Mouse (Mus musculus) hindbrain, embryonic 14.5 days (tissue): ENCODE data around the gene Bbs9. TPM values are rescaled to one million over a fixed set of nuclear protein-coding genes. Genes with fewer than 3 reads are reported as not detected.
A peak's percentile ranks its signal among the peaks of the same experiment; 100 is the strongest.

Experiments used
- ATAC-seq: fragments of 200-750 bp; cut with Nextera tagmentation; 2 replicates; pipeline ENCODE4 v1.8.0; 2017; ENCODE audit warnings: moderate number of reproducible peaks, mild to moderate bottlenecking, moderate TSS enrichment, moderate library complexity; ENCODE audit not compliant: low FRiP score
- DNase-seq: peaks from one replicate; pipeline ENCODE4 v3.0.0-alpha.2; 2015; ENCODE audit warnings: low spot score
- H3K27ac ChIP-seq: fragments of 300-500 bp; sonication (generic); 2 replicates; pipeline ENCODE4 v1.5.1; 2014; ENCODE audit warnings: mild to moderate bottlenecking, moderate library complexity
- H3K27me3 ChIP-seq: fragments of 300-500 bp; sonication (generic); 2 replicates; pipeline ENCODE4 v1.6.1; 2014; ENCODE audit warnings: mild to moderate bottlenecking, low read length, mixed read lengths; ENCODE audit not compliant: control insufficient read depth, insufficient read depth
- H3K36me3 ChIP-seq: fragments of 300-500 bp; sonication (generic); replicated peaks from 2 replicates; pipeline ENCODE4 v1.6.1; 2014; ENCODE audit not compliant: control insufficient read depth, insufficient read depth
- H3K4me1 ChIP-seq: fragments of 300-500 bp; sonication (generic); replicated peaks from 2 replicates; pipeline ENCODE4 v1.6.1; 2014; ENCODE audit warnings: antibody characterized with exemption, low read length, mixed read lengths; ENCODE audit not compliant: control insufficient read depth, insufficient read depth
- H3K4me2 ChIP-seq: fragments of 300-500 bp; sonication (generic); replicated peaks from 2 replicates; pipeline ENCODE4 v1.6.1; 2014; ENCODE audit warnings: mild to moderate bottlenecking, moderate library complexity
- H3K4me3 ChIP-seq: fragments of 300-500 bp; sonication (generic); replicated peaks from 2 replicates; pipeline ENCODE4 v1.5.1; 2014; ENCODE audit warnings: mild to moderate bottlenecking, low read length
- H3K9ac ChIP-seq: fragments of 300-500 bp; sonication (generic); 2 replicates; pipeline ENCODE4 v1.6.1; 2014
- H3K9me3 ChIP-seq: fragments of 300-500 bp; sonication (generic); 2 replicates; pipeline ENCODE4 v1.6.1; 2016; ENCODE audit warnings: low read length; ENCODE audit not compliant: control insufficient read depth
- WGBS: fragments of 180-500 bp; shearing (Covaris S2); extraction: QIAGEN DNeasy Blood & Tissue Kit; methylation state at CpG from one replicate; pipeline ENCODE4 v1.1.7; 2014; 5-methylcytosine and 5-hydroxymethylcytosine counted together
- polyA plus RNA-seq: library from polyadenylated mRNA; unstranded; fragments of >200 nt; fragmentation: Nextera tagmentation; extraction: Ambion mirVana; gene quantifications from 2 replicates; pipeline ENCODE4 v1.2.1, GENCODE M21; 2014

Bbs9 gene
- polyA plus RNA-seq, 1 experiment from 2014 or later, result 20.0 TPM

DNA sequence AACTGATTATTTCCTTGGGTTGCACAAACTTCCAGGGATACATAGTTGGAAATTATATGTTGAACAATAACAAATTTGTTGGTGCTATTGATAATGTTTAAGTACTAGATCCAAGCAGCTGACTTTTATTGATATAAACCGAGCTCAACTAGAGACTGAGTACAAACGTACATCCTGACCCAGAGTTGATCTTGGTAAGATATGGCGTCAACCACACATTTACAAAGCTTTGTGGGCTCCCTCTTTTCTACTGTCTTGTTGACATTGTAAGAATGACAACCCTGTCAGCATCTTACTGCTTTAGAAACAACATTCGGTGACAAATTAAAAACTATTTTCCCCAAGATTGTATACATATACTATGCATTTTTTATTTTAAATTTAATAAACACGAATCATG, 181.7 kb downstream of the Bbs9 start:
- WGBS, result 92% methylated on average over 5 of the region's 5 CpGs
- ATAC-seq (no peak), DNase-seq (no peak)
- no peaks in the 10 kb centered on the region for H3K36me3 ChIP-seq
- H3K9me3 ChIP-seq, result no peaks in the 10 kb centered on the region
- no peaks in the 10 kb centered on the region for H3K27me3 ChIP-seq
- no peak overlapping the region for H3K9ac ChIP-seq
- no peak overlapping the region for H3K4me2 ChIP-seq
- H3K4me3 ChIP-seq, result no peak overlapping the region
- no peak overlapping the region for H3K27ac ChIP-seq
- no peaks in the 10 kb centered on the region for H3K4me1 ChIP-seq

DNA sequence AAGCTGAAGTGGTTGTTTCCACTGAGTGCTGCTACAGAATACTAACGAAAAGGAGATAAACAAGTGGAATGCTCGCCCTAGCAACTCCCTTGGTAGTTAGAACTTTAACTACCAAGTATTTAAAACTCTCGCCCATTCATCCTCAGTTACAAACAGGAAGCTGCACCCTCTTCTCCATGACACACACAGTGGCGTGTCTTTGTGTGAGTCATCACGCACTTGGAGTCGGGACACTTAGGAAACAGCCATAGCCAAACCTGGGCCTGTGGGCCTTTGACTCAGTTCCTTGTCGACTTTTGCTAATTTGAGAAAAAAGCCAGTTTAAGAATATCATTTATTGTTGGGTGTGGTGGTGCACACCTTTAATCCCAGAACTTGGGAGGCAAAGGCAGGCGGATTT, 189.6 kb downstream of the Bbs9 start:
- no peaks in the 10 kb centered on the region for H3K36me3 ChIP-seq

DNA sequence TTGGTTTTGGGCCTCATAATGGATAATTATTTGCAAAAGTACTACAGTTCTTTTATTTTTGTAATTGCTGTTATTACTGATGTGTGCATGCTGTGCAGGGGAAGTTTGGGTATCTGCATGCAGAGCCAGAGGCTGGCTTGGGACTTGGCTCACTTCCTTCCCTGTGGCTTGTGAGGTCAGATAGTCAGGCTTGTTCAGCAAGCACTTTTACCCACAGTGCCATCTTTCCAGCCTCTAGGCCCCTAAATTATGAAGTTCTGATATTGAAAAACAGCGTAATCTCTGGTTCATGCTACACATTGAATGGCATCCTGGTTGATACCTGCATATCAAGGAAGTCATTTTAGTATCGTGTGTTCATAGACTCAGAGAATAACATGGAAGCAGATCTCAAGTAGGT, 197.4 kb downstream of the Bbs9 start:
- Histone ChIP-seq H3K9ac (no peak overlapping the region), H3K9me3 (no peaks in the 10 kb centered on the region), H3K36me3 (no peaks in the 10 kb centered on the region), H3K27ac (no peak overlapping the region), H3K27me3 (no peaks in the 10 kb centered on the region), H3K4me3 (no peak overlapping the region), H3K4me1 (no peaks in the 10 kb centered on the region), H3K4me2 (no peak overlapping the region)
- 94% methylated on average over 2 of the region's 2 CpGs for WGBS
- no peak for ATAC-seq
- no peak for DNase-seq

More for the DNA sequence above, 189.6 kb downstream of the Bbs9 start:
- Histone ChIP-seq H3K9me3 (no peaks in the 10 kb centered on the region), H3K4me2 (no peak overlapping the region), H3K9ac (no peak overlapping the region), H3K4me3 (no peak overlapping the region), H3K4me1 (no peaks in the 10 kb centered on the region), H3K27me3 (no peaks in the 10 kb centered on the region), H3K27ac (no peak overlapping the region)
- ATAC-seq (no peak), DNase-seq (no peak)
- 92% methylated on average over 8 of the region's 8 CpGs for WGBS

DNA sequence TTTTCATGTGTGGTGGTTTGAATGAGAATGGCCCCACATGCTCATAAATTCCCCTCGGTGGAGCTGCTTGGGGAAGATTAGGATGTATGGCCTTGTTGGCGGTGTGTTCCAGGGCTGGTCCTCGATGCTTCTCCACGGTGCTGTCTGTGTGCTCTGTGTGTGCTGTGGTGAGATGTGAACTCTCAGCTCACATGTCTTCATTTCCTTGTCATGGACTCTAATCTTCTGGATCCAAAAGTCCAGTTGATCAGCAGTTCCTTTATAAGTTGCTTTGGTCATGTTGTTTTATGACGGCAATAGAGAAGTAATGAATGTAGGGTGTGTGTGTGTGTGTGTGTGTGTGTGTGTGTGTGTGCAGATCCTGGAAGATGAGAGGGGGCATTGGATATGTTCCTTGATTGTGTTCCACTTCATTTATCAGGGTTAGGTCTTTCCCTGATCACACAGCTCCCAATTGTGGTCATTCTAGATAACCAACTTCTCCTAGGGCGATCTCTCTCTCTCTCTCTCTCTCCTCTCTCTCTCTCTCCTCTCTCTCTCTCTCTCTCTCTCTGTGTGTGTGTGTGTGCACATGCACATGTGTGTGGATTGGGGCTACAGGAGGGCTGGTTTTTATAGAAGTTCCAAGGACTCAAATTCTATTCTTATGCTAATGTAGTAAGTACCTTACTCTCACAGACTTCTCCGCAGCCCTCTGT, 201.8 kb downstream of the Bbs9 start:
- Histone ChIP-seq H3K9ac (no peak overlapping the region), H3K4me1 (0 out of 2 replicates have a peak, but pooled peaks cover 6% of the 10 kb centered on the region), H3K36me3 (no peaks in the 10 kb centered on the region), H3K27me3 (no peaks in the 10 kb centered on the region), H3K4me3 (no peak overlapping the region), H3K4me2 (no peak overlapping the region), H3K27ac (no peak overlapping the region), H3K9me3 (no peaks in the 10 kb centered on the region)
- ATAC-seq, result no peak
- 92% methylated on average over 7 of the region's 7 CpGs for WGBS
- no peak for DNase-seq

DNA sequence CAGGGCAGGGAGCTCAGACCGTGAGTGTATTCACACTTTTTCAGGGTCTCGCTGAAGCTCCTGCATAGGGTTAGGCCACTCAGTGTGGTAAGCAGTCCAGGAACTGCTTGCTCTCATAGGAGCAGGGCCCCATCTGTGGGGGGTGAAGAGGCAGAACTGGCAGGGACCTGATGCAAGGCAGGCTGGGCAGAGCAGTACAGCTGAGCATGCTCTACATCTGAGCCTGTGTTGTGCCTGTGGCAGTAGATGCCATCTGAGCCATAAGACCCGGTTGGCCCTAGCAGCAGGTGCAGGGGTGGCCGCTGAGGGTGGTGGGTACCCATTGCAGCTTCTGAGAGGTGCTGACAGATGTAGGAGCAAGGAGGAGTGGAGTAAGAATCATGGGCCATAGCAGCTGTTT, 202.5 kb downstream of the Bbs9 start:
- DNase-seq, result no peak
- Histone ChIP-seq H3K4me1 (0 out of 2 replicates have a peak, but pooled peaks cover 6% of the 10 kb centered on the region), H3K9ac (no peak overlapping the region), H3K36me3 (no peaks in the 10 kb centered on the region), H3K4me2 (no peak overlapping the region), H3K9me3 (no peaks in the 10 kb centered on the region), H3K4me3 (no peak overlapping the region), H3K27ac (no peak overlapping the region), H3K27me3 (no peaks in the 10 kb centered on the region)
- ATAC-seq, result no peak
- 64% methylated on average over 4 of the region's 4 CpGs for WGBS

DNA sequence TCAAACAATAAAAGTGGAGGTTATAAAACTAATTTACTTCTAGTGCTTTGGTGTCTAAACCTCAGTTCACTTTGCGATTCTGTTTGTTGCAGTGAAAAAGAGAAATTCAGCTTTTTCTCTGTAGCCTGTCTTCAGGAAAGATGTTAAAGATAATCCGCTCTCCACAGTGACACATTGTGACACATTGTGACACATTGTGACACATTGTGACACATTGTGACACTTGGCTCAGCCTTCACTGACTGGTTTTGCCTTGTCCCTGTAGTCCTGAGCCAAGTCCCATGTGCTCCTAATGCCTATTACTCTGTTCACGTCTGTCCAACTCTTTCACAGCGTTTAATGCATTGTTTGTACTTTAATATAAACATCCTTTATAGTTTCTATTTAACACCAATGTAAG, 203.0 kb downstream of the Bbs9 start:
- Histone ChIP-seq H3K9ac (no peak overlapping the region), H3K4me3 (no peak overlapping the region), H3K4me1 (0 out of 2 replicates have a peak, but pooled peaks cover 6% of the 10 kb centered on the region), H3K36me3 (no peaks in the 10 kb centered on the region), H3K4me2 (no peak overlapping the region), H3K27ac (no peak overlapping the region), H3K9me3 (no peaks in the 10 kb centered on the region), H3K27me3 (no peaks in the 10 kb centered on the region)
- 77% methylated on average over 4 of the region's 4 CpGs for whole genome bisulfite sequencing
- ATAC-seq (no peak), DNase-seq (no peak)

DNA sequence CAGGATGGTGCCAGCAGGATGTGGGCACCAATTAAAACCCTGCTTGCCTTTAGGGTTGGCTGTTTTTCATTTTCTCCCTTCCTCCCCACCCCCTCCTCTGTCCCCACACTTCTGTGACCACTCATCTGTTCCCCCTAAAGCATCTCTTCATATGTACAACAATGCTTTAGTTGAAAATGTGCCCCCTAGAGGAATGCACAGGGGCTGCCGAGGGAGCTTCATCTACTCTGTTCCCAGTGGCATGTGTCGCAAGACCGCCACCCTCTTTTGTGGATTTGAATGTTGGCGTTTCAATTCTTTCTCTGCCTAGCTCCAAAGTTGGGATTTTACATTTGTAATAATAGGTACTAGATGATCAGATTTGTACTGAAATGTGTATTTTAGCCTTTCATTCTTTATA, 204.0 kb downstream of the Bbs9 start:
- H3K4me2 ChIP-seq, result no peak overlapping the region
- no peak overlapping the region for H3K9ac ChIP-seq
- H3K36me3 ChIP-seq, result no peaks in the 10 kb centered on the region
- no peak overlapping the region for H3K4me3 ChIP-seq
- no peak for ATAC-seq
- WGBS, result 79% methylated on average over 4 of the region's 4 CpGs
- DNase-seq, result no peak
- H3K27ac ChIP-seq, result no peak overlapping the region
- H3K4me1 ChIP-seq, result 0 out of 2 replicates have a peak, but pooled peaks cover 6% of the 10 kb centered on the region
- H3K9me3 ChIP-seq, result no peaks in the 10 kb centered on the region
- H3K27me3 ChIP-seq, result no peaks in the 10 kb centered on the region

DNA sequence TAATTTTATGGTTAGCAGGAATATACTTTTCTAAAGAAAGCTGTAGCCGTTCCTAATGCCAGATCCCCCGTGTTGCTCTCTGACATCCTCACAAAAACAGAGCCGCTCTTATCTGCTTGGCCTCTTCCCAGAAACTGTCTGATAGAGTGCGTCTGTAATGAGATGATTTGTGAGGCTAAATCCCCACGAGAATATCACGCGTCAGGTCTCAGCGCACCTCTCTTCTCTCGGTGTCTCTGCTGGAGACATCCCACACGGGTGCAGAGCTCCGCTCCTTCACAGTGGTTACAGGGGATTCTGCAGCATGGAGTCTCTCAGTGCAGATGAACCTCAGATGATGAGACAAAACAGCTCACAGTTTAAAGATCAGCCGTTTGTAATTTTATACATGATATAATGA, 204.5 kb downstream of the Bbs9 start:
- H3K9ac ChIP-seq, result no peak overlapping the region
- no peaks in the 10 kb centered on the region for H3K27me3 ChIP-seq
- no peak for ATAC-seq
- H3K9me3 ChIP-seq, result no peaks in the 10 kb centered on the region
- no peak overlapping the region for H3K4me2 ChIP-seq
- no peaks in the 10 kb centered on the region for H3K36me3 ChIP-seq
- no peak for DNase-seq
- H3K4me1 ChIP-seq, result 0 out of 2 replicates have a peak, but pooled peaks cover 6% of the 10 kb centered on the region
- H3K27ac ChIP-seq, result no peak overlapping the region; the same call in 1 of the 2 replicates
- 53% methylated on average over 12 of the region's 12 CpGs for WGBS
- H3K4me3 ChIP-seq, result no peak overlapping the region

DNA sequence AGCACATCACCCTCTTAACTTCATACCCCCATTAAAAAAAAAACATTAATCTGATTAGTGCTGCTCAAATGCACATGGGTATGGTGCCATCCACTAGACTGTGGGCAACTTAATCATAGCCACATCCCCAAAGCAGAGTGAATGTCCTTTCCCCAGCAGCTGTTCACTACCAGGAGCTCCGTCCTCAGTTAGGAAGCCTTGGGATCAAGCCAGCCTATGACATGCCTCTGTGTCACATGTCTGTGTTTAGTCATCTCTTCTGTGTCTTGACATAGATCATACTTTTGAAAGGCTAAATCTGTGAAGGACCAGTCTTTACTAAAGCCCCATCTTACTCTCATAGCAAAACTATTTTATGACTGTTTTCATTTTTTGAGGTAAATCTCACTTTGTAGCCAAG, 205.0 kb downstream of the Bbs9 start:
- Histone ChIP-seq H3K27me3 (no peaks in the 10 kb centered on the region), H3K4me1 (0 out of 2 replicates have a peak, but pooled peaks cover 6% of the 10 kb centered on the region), H3K4me2 (no peak overlapping the region), H3K9me3 (no peaks in the 10 kb centered on the region), H3K4me3 (no peak overlapping the region), H3K9ac (no peak overlapping the region), H3K36me3 (no peaks in the 10 kb centered on the region), H3K27ac (no peak overlapping the region)
- 46% methylated on average over 1 of the region's 1 CpGs for WGBS
- ATAC-seq, result peak; percentile 46; the same call in 1 of the 2 replicates
- no peak for DNase-seq
